Mouse (Mus musculus): ENCODE data around the gene Tmem232. TPM values are rescaled to one million over a fixed set of nuclear protein-coding genes. Genes with fewer than 3 reads are reported as not detected.

Tmem232 gene
- polyA plus RNA-seq, 1 experiment from 2014 or later: 1.2 TPM

Small RNA genes lying within 50 kb of the gene (microRNA-seq; reads per million reads assigned to microRNA genes)
- gene Gm25731: not detected

Other genes starting within 250 kb of the Tmem232 start
- 221 and 231 TPM in 2 replicates for gene Vapa, start 72.8 kb upstream of the Tmem232 start, polyA plus RNA-seq (2015; fragmentation: Nextera tagmentation; extraction: Ambion mirVana)
- 0.10 and 0.12 TPM in 2 replicates for gene Txndc2, start 101.4 kb upstream of the Tmem232 start, polyA plus RNA-seq (2015; fragmentation: Nextera tagmentation; extraction: Ambion mirVana)
- gene Rab31, start 232.0 kb upstream of the Tmem232 start, polyA plus RNA-seq (2015; fragmentation: Nextera tagmentation; extraction: Ambion mirVana): 33.3 and 33.5 TPM in 2 replicates
- 21.2 and 26.5 TPM in 2 replicates for gene Ppp4r1, start 241.8 kb upstream of the Tmem232 start, polyA plus RNA-seq (2015; fragmentation: Nextera tagmentation; extraction: Ambion mirVana)

Measured in lung, postnatal 0 days (tissue).